Mouse (Mus musculus) thymus, adult 2 months (tissue): ENCODE results near the gene Gm3285.

ENCODE experiments used
- CTCF ChIP-seq: fragments of 200-500 bp; IDR thresholded peaks from 2 replicates; pipeline ENCODE4 v1.5.1; 2012; ENCODE audit warnings: mild to moderate bottlenecking, control low read depth, low read length, moderate library complexity, borderline replicate concordance; ENCODE audit not compliant: control insufficient read depth, poor library complexity, insufficient read depth; ENCODE audit errors: extremely low read depth
- POLR2A ChIP-seq: fragments of 200-500 bp; IDR thresholded peaks from 2 replicates; pipeline ENCODE4 v1.6.1; 2012; ENCODE audit warnings: mild to moderate bottlenecking, low read length, control low read depth, moderate library complexity; ENCODE audit not compliant: control insufficient read depth, poor library complexity, insufficient read depth; ENCODE audit errors: extremely low read depth

- TF ChIP-seq CTCF (no peak), POLR2A (no peak)
These were observed 40.1 kb downstream of the Gm3285 start for GRCm38 (mm10) chr10:77901871-77902210.
